Mouse (Mus musculus) CD4-positive, CD25-positive, alpha-beta regulatory T cell, adult 4 months (primary cell): ENCODE results near the gene Rsph6a. TPM values are rescaled to one million over a fixed set of nuclear protein-coding genes. Genes with fewer than 3 reads are reported as not detected.

Experiments
- ATAC-seq: one replicate; pipeline ENCODE4 v1.8.0; 2017
- polyA plus RNA-seq, 2 experiments: library from polyadenylated mRNA; unstranded; fragments of 100-300 nt; shearing (Covaris generic); gene quantifications; one replicate each; pipeline ENCODE4 v1.2.1; 2017

The Rsph6a gene
- polyA plus RNA-seq, 2 experiments from 2014 or later, result not detected

- ATAC-seq, result no peak
Measured at GRCm38 (mm10) chr7:19103741-19104140, 49.3 kb downstream of the Rsph6a start.

GRCm38 (mm10) chr7:19104486-19104885, 50.0 kb downstream of the Rsph6a start:
- no peak for ATAC-seq

- no peak for ATAC-seq
Measured at GRCm38 (mm10) chr7:19107436-19107835, 52.9 kb downstream of the Rsph6a start.

GRCm38 (mm10) chr7:19109565-19109964, 55.1 kb downstream of the Rsph6a start:
- ATAC-seq, result no peak

GRCm38 (mm10) chr7:19118028-19118771, 63.7 kb downstream of the Rsph6a start, which contains the start of gene Gm4969:
Gm4969 (minus strand) TSS chr7:19118368.
- ATAC-seq, result no peak

- ATAC-seq, result no peak
Measured at GRCm38 (mm10) chr7:19119083-19119482, 64.6 kb downstream of the Rsph6a start.

GRCm38 (mm10) chr7:19119631-19120429, 65.3 kb downstream of the Rsph6a start, which contains the start of gene Fbxo46:
Fbxo46 (plus strand) TSS chr7:19119859.
- peak; percentile 100 for ATAC-seq

- no peak for ATAC-seq
Measured at GRCm38 (mm10) chr7:19121686-19122085, 67.2 kb downstream of the Rsph6a start.

Other genes with a start within 250 kb of the Rsph6a start
- not detected for gene Psg17, start 233.1 kb upstream of the Rsph6a start, polyA plus RNA-seq
- gene Mill2, start 214.7 kb upstream of the Rsph6a start, polyA plus RNA-seq, result under 1 TPM in 1 of 2 experiments, not detected in 1; 0.22 TPM
- 100 to 1,000 TPM; 246 to 259 TPM for gene Pglyrp1, start 183.4 kb upstream of the Rsph6a start, polyA plus RNA-seq
- 1 to 10 TPM; 7.6 to 8.9 TPM for gene Ccdc61, start 144.3 kb upstream of the Rsph6a start, polyA plus RNA-seq
- not detected for gene Nova2, start 128.8 kb upstream of the Rsph6a start, polyA plus RNA-seq
- not detected for gene Nanos2, start 67.3 kb upstream of the Rsph6a start, polyA plus RNA-seq
- gene Mypop, start 63.4 kb upstream of the Rsph6a start, polyA plus RNA-seq, result 1 to 10 TPM; 1.7 to 3.0 TPM
- gene Irf2bp1, start 50.6 kb upstream of the Rsph6a start, polyA plus RNA-seq, result 1 to 10 TPM; 2.0 to 2.4 TPM
- gene Foxa3, start 31.2 kb upstream of the Rsph6a start, polyA plus RNA-seq, result not detected
- 1 to 10 TPM; 5.0 to 6.4 TPM for gene Sympk, start 30.3 kb upstream of the Rsph6a start, polyA plus RNA-seq
- not detected for gene Dmwd, start 21.5 kb downstream of the Rsph6a start, polyA plus RNA-seq
- under 1 TPM in 1 of 2 experiments, not detected in 1; 0.44 TPM for gene Dmpk, start 29.2 kb downstream of the Rsph6a start, polyA plus RNA-seq
- under 1 TPM; 0.46 to 0.83 TPM for gene Six5, start 39.9 kb downstream of the Rsph6a start, polyA plus RNA-seq
- not detected for gene Gm4969, start 63.7 kb downstream of the Rsph6a start, polyA plus RNA-seq
- gene Fbxo46, start 65.2 kb downstream of the Rsph6a start, polyA plus RNA-seq, result 10 to 100 TPM; 23.1 to 29.0 TPM
- gene Qpctl, start 94.6 kb downstream of the Rsph6a start, polyA plus RNA-seq, result 10 to 100 TPM in 1 of 2 experiments, 1 to 10 TPM in 1; 9.1 to 17.8 TPM
- gene Snrpd2, start 95.0 kb downstream of the Rsph6a start, polyA plus RNA-seq, result 10 to 100 TPM; 63.0 to 77.3 TPM
- gene Gipr, start 111.4 kb downstream of the Rsph6a start, polyA plus RNA-seq, result not detected
- 10 to 100 TPM in 1 of 2 experiments, 1 to 10 TPM in 1; 10.0 to 30.1 TPM for gene Eml2, start 121.7 kb downstream of the Rsph6a start, polyA plus RNA-seq
- under 1 TPM in 1 of 2 experiments, not detected in 1; 0.11 TPM for gene Gpr4, start 157.8 kb downstream of the Rsph6a start, polyA plus RNA-seq
- gene Opa3, start 173.6 kb downstream of the Rsph6a start, polyA plus RNA-seq, result 10 to 100 TPM; 15.2 to 24.0 TPM
- 100 to 1,000 TPM in 1 of 2 experiments, 10 to 100 TPM in 1; 52.3 to 109 TPM for gene Vasp, start 217.1 kb downstream of the Rsph6a start, polyA plus RNA-seq
- 1 to 10 TPM; 1.7 to 2.1 TPM for gene Ppm1n, start 225.4 kb downstream of the Rsph6a start, polyA plus RNA-seq
- gene Rtn2, start 227.9 kb downstream of the Rsph6a start, polyA plus RNA-seq, result not detected